18 mouse cellular contexts compared by ENCODE assay signal in the genomic region with DNA sequence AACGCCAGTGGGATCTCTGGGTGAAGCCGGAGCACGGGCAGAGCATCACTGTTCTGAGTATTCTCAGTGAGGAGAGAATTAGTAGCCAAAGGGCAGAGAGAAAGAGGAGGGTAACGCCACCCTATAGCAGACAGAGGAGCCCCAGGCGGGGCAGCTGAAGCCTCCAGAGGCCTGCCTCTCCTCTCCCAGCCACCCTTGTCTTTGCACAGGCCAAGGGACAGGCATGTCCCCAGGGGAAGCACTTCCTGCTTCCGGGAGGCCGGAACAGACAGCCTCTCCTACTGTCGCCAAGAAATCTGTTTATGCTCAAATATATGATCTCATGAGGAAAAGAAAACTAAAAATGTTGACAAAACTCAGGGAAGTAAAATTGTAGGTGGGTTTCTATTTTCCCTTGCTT.
"Had no signal": no experiment of that assay in that cellular context is flagged by ENCODE, and none has a peak within 500 bp of the region (broad histone marks: within the 10 kb centered on the region; RNA-seq: fewer than 3 reads in every experiment).

No protein-coding gene starts in this region.

- H3K36me3 ChIP-seq: heart, embryonic 12.5 days; hindbrain, embryonic 10.5 days; hindbrain, embryonic 12.5 days; intestine, embryonic 15.5 days; limb, embryonic 10.5 days; limb, embryonic 12.5 days; liver, embryonic 13.5 days had no signal

- H3K27ac ChIP-seq: gastrocnemius, adult 2 months; hindbrain, embryonic 10.5 days; hindbrain, embryonic 12.5 days; hindbrain, embryonic 14.5 days; intestine, embryonic 15.5 days; kidney, postnatal 0 days; layer of hippocampus, adult 2 months; left cerebral cortex, adult 2 months; limb, embryonic 10.5 days; limb, embryonic 12.5 days; liver, embryonic 13.5 days had no signal

- H3K4me1 ChIP-seq: hindbrain, embryonic 10.5 days; hindbrain, embryonic 12.5 days; intestine, embryonic 15.5 days; limb, embryonic 10.5 days; limb, embryonic 12.5 days; liver, embryonic 13.5 days had no signal

- H3K9ac ChIP-seq: heart, embryonic 12.5 days; hindbrain, embryonic 12.5 days; hindbrain, embryonic 14.5 days; intestine, embryonic 15.5 days; limb, embryonic 12.5 days; liver, embryonic 13.5 days had no signal

- DNase-seq: gastrocnemius, adult 2 months; gastrocnemius, postnatal 10 days; gastrocnemius, postnatal 25 days; heart, postnatal 4 days; kidney, adult 18-20 months; kidney, adult 8-10 months; liver; liver, embryonic 13.5 days had no signal

- H3K27me3 ChIP-seq: heart, embryonic 12.5 days; hindbrain, embryonic 12.5 days; intestine, embryonic 15.5 days; limb, embryonic 12.5 days; liver, embryonic 13.5 days had no signal

- H3K4me3 ChIP-seq: gastrocnemius, adult 2 months; heart, embryonic 12.5 days; hindbrain, embryonic 10.5 days; hindbrain, embryonic 12.5 days; intestine, embryonic 15.5 days; layer of hippocampus, adult 2 months; left cerebral cortex, adult 2 months; limb, embryonic 10.5 days; limb, embryonic 12.5 days; liver, embryonic 13.5 days had no signal
